Mouse (Mus musculus) forebrain, embryonic 15.5 days (tissue): ENCODE data around the gene Hnf4a. TPM values are rescaled to one million over a fixed set of nuclear protein-coding genes. Genes with fewer than 3 reads are reported as not detected.
"Not testable (repeated sequence)": the region's sequence is repeated elsewhere in the genome, so short reads cannot be mapped to it uniquely, and the experiment has no call there.

ENCODE experiments used
- ATAC-seq: fragments of 200-750 bp; cut with Nextera tagmentation; replicated peaks from 2 replicates; pipeline ENCODE4 v1.8.0; 2017; ENCODE audit warnings: mild to moderate bottlenecking, moderate TSS enrichment, moderate library complexity
- H3K27ac ChIP-seq: fragments of 300-500 bp; sonication (generic); replicated peaks from 2 replicates; pipeline ENCODE4 v1.5.1; 2015; ENCODE audit warnings: mild to moderate bottlenecking, inconsistent platforms
- H3K27me3 ChIP-seq: fragments of 300-500 bp; sonication (generic); 2 replicates; pipeline ENCODE4 v1.6.1; 2015; ENCODE audit warnings: inconsistent platforms
- H3K36me3 ChIP-seq: fragments of 300-500 bp; sonication (generic); 2 replicates; pipeline ENCODE4 v1.6.1; 2015; ENCODE audit warnings: mild to moderate bottlenecking, inconsistent platforms
- H3K4me1 ChIP-seq: fragments of 300-500 bp; sonication (generic); 2 replicates; pipeline ENCODE4 v1.6.1; 2015; ENCODE audit warnings: inconsistent platforms
- H3K4me2 ChIP-seq: fragments of 300-500 bp; sonication (generic); replicated peaks from 2 replicates; pipeline ENCODE4 v1.6.1; 2015; ENCODE audit warnings: mild to moderate bottlenecking, inconsistent platforms
- H3K4me3 ChIP-seq: fragments of 300-500 bp; sonication (generic); 2 replicates; pipeline ENCODE4 v1.5.1; 2015; ENCODE audit warnings: mild to moderate bottlenecking, inconsistent platforms
- H3K9ac ChIP-seq: fragments of 300-500 bp; sonication (generic); replicated peaks from 2 replicates; pipeline ENCODE4 v1.6.1; 2015; ENCODE audit warnings: mild to moderate bottlenecking, inconsistent platforms
- H3K9me3 ChIP-seq: fragments of 300-500 bp; sonication (generic); 2 replicates; pipeline ENCODE4 v1.6.1; 2016; ENCODE audit warnings: inconsistent platforms
- WGBS: fragments of 180-500 bp; shearing (Covaris S2); methylation state at CpG from one replicate; pipeline ENCODE4 v1.1.7; 2015; ENCODE audit warnings: mixed read lengths; 5-methylcytosine and 5-hydroxymethylcytosine counted together
- polyA plus RNA-seq: library from polyadenylated mRNA; unstranded; fragments of >200 nt; fragmentation: Nextera tagmentation; extraction: Ambion mirVana; gene quantifications from 2 replicates; pipeline ENCODE4 v1.2.1, GENCODE M21; 2015

The Hnf4a gene
- polyA plus RNA-seq, 1 experiment from 2014 or later: not detected

DNA sequence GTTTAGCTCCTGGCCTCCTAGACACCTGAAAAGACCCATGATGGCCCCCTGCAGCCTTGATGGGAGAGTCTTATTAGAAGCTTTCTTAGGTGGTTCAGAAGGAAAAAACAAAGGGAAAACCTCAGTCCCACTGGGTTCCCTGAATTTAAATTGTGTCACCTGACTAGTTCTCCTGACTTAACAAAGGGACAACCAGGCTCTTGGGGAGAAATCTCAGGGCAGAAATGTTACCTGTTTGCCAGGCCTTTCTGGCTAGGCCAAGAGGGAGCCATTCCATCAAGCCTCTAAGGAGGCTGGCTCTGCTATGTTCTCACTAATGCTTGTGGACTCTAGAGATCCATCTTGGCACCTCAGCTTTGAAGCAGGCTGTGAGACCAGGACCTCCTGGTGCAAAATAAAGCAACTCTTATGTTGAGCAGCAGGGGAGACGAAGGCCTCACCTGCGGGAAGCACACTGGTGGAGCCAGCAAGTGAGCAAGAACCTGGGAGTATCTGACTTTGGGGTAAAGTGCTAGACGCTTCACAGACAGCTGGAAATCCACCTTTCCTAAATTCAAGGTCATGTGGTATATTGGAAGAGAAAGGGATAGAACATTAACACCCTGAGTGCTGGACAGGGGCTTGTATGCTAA is 110.7 kb downstream of the Hnf4a start:
- WGBS: 86% methylated on average over 3 of the region's 3 CpGs
- no peaks in the 10 kb centered on the region for H3K4me1 ChIP-seq
- no peaks in the 10 kb centered on the region for H3K9me3 ChIP-seq
- no peak overlapping the region for H3K27ac ChIP-seq
- no peak for ATAC-seq
- H3K9ac ChIP-seq: no peak overlapping the region
- H3K4me2 ChIP-seq: no peak overlapping the region
- no peaks in the 10 kb centered on the region for H3K27me3 ChIP-seq
- H3K36me3 ChIP-seq: peaks cover 80% of the 10 kb centered on the region
- H3K4me3 ChIP-seq: no peak overlapping the region

DNA sequence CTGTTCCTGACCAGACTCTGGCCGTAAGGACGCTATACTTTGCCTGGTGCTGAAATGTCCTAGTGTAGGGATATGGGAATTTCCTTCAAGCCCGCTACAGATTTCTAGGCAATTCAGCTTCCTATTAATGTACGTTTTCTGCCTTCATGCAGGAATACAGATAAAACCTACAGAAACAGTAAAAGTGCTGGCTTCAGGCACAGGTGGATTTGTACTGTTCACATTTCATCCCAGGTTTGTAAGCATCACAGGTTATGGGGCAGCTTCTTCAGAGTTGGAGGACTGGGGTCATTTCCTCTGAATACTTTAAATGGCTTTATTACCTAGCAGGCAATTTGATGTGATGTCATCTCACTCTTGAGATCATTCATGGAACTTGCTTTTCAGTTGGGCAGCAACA is 111.3 kb downstream of the Hnf4a start:
- no peak overlapping the region for H3K4me3 ChIP-seq
- H3K27ac ChIP-seq: no peak overlapping the region
- no peaks in the 10 kb centered on the region for H3K9me3 ChIP-seq
- no peak overlapping the region for H3K4me2 ChIP-seq
- H3K27me3 ChIP-seq: no peaks in the 10 kb centered on the region
- 94% methylated on average over 4 of the region's 4 CpGs for WGBS
- H3K9ac ChIP-seq: no peak overlapping the region
- ATAC-seq: no peak
- H3K4me1 ChIP-seq: no peaks in the 10 kb centered on the region
- H3K36me3 ChIP-seq: peaks cover 81% of the 10 kb centered on the region

GRCm38 (mm10) chr2:163620451-163620850 is 113.8 kb downstream of the Hnf4a start:
- no peaks in the 10 kb centered on the region for H3K4me1 ChIP-seq
- no peak for ATAC-seq
- H3K27ac ChIP-seq: no peak overlapping the region
- H3K9ac ChIP-seq: no peak overlapping the region
- no peak overlapping the region for H3K4me3 ChIP-seq
- no peaks in the 10 kb centered on the region for H3K27me3 ChIP-seq
- WGBS: 92% methylated on average over 8 of the region's 8 CpGs
- H3K9me3 ChIP-seq: no peaks in the 10 kb centered on the region
- H3K4me2 ChIP-seq: no peak overlapping the region
- H3K36me3 ChIP-seq: peaks cover 78% of the 10 kb centered on the region

- H3K27me3 ChIP-seq, H3K4me1 ChIP-seq, H3K9ac ChIP-seq, H3K4me3 ChIP-seq, ATAC-seq, H3K9me3 ChIP-seq, H3K4me2 ChIP-seq, H3K27ac ChIP-seq: not testable (repeated sequence)
- peaks cover 78% of the 10 kb centered on the region for H3K36me3 ChIP-seq
- 93% methylated on average over 3 of the region's 3 CpGs for WGBS
Measured at GRCm38 (mm10) chr2:163621401-163621800, 114.8 kb downstream of the Hnf4a start.

Other genes with a start within 250 kb of the Hnf4a start
- 0.22 and 0.25 TPM in 2 replicates for gene Jph2, start 108.8 kb upstream of the Hnf4a start, polyA plus RNA-seq
- 75.4 and 79.1 TPM in 2 replicates for gene Oser1, start 82.1 kb upstream of the Hnf4a start, polyA plus RNA-seq
- gene Gdap1l1, start 68.3 kb upstream of the Hnf4a start, polyA plus RNA-seq: 111 and 112 TPM in 2 replicates
- 11.4 and 12.3 TPM in 2 replicates for gene Fitm2, start 34.2 kb upstream of the Hnf4a start, polyA plus RNA-seq
- not detected in 2 replicates for gene R3hdml, start 14.5 kb upstream of the Hnf4a start, polyA plus RNA-seq
- gene Ttpal, start 95.5 kb downstream of the Hnf4a start, polyA plus RNA-seq: 43.3 and 44.4 TPM in 2 replicates
- 27.9 and 28.8 TPM in 2 replicates for gene Serinc3, start 138.3 kb downstream of the Hnf4a start, polyA plus RNA-seq
- gene Pkig, start 151.6 kb downstream of the Hnf4a start, polyA plus RNA-seq: 157 and 165 TPM in 2 replicates
- 4.0 and 4.8 TPM in 2 replicates for gene Ada, start 243.4 kb downstream of the Hnf4a start, polyA plus RNA-seq